Mouse (Mus musculus): ENCODE data around the gene Tnfrsf22.
A peak's percentile ranks its signal among the peaks of the same experiment; 100 is the strongest.

Gene Tnfrsf22

GRCm38 (mm10) chr7:143629501-143629900 lies 20.0 kb downstream of the Tnfrsf22 start:
- no peak for DNase-seq

- DNase-seq: peak; percentile 27
Observed at GRCm38 (mm10) chr7:143628540-143628939, 20.9 kb downstream of the Tnfrsf22 start, which contains the start of gene Tnfrsf26. Gene Tnfrsf26 (minus strand): TSS chr7:143628722.

- peak; percentile 37 for DNase-seq
Observed at GRCm38 (mm10) chr7:143627555-143628286, 21.7 kb downstream of the Tnfrsf22 start.

GRCm38 (mm10) chr7:143626178-143626577 lies 23.3 kb downstream of the Tnfrsf22 start:
- no peak for DNase-seq

GRCm38 (mm10) chr7:143625151-143625550 lies 24.3 kb downstream of the Tnfrsf22 start:
- no peak for DNase-seq

- no peak for DNase-seq
Observed at GRCm38 (mm10) chr7:143624561-143624960, 24.9 kb downstream of the Tnfrsf22 start.

- DNase-seq: no peak
Observed at GRCm38 (mm10) chr7:143620951-143621350, 28.5 kb downstream of the Tnfrsf22 start.

GRCm38 (mm10) chr7:143614404-143615135 lies 34.9 kb downstream of the Tnfrsf22 start:
- no peak for DNase-seq

- DNase-seq: peak; percentile 58
Observed at GRCm38 (mm10) chr7:143612215-143612614, 37.2 kb downstream of the Tnfrsf22 start.

GRCm38 (mm10) chr7:143605321-143605720 lies 44.1 kb downstream of the Tnfrsf22 start:
- DNase-seq: no peak

- DNase-seq: no peak
Observed at GRCm38 (mm10) chr7:143604889-143605288, 44.6 kb downstream of the Tnfrsf22 start.

- DNase-seq: no peak
Observed at GRCm38 (mm10) chr7:143601705-143602104, 47.8 kb downstream of the Tnfrsf22 start.

GRCm38 (mm10) chr7:143600231-143600740 lies 49.2 kb downstream of the Tnfrsf22 start:
- no peak for DNase-seq

- DNase-seq: peak; percentile 96
Observed at GRCm38 (mm10) chr7:143599428-143600230, 49.8 kb downstream of the Tnfrsf22 start, which contains the start of gene Cars. Gene Cars (minus strand): TSS chr7:143600090.

GRCm38 (mm10) chr7:143594865-143595264 lies 54.6 kb downstream of the Tnfrsf22 start:
- no peak for DNase-seq

- DNase-seq: no peak
Observed at GRCm38 (mm10) chr7:143592255-143592654, 57.2 kb downstream of the Tnfrsf22 start.

GRCm38 (mm10) chr7:143588006-143588405 lies 61.5 kb downstream of the Tnfrsf22 start:
- no peak for DNase-seq

- no peak for DNase-seq
Observed at GRCm38 (mm10) chr7:143587586-143587985, 61.9 kb downstream of the Tnfrsf22 start.

Measured in thymus, postnatal 4 days (tissue).